Mouse (Mus musculus): ENCODE results near the gene Ppp1r14d. TPM values are rescaled to one million over a fixed set of nuclear protein-coding genes. Genes with fewer than 3 reads are reported as not detected.

Ppp1r14d gene
- polyA plus RNA-seq, 1 experiment from 2014 or later: 1.00 TPM

- H3K4me1 ChIP-seq (ENCODE audit: control insufficient read depth, insufficient read depth, low read length): peaks cover 7% of the 10 kb centered on the region; the same call in 1 of the 2 replicates
- peak overlapping the region; percentile 88 for H3K27ac ChIP-seq (ENCODE audit: low read length)
- 14% methylated on average over 6 of the region's 6 CpGs for WGBS
- ATAC-seq (ENCODE audit: insufficient number of reproducible peaks, insufficient read depth, low FRiP score, low read depth): 0 out of 2 replicates have a peak, but pooled peaks have one; percentile 0
- peak overlapping the region; percentile 51 for H3K4me2 ChIP-seq (replicated peaks; ENCODE audit: low read depth, low read length)
- peaks cover 13% of the 10 kb centered on the region for H3K36me3 ChIP-seq (ENCODE audit: control insufficient read depth, insufficient read depth, low read length)
- peak overlapping the region; percentile 59 for H3K4me3 ChIP-seq (ENCODE audit: low read depth, low read length)
- H3K9me3 ChIP-seq (ENCODE audit: control insufficient read depth, low read depth, low read length): no peaks in the 10 kb centered on the region
- peak overlapping the region; percentile 52 for H3K9ac ChIP-seq (replicated peaks; ENCODE audit: low read depth, low read length)
- H3K27me3 ChIP-seq (ENCODE audit: control insufficient read depth, insufficient read depth, low read length): no peaks in the 10 kb centered on the region
Observed at GRCm38 (mm10) chr2:119207961-119208343, 21.8 kb downstream of the Ppp1r14d start.

DNA sequence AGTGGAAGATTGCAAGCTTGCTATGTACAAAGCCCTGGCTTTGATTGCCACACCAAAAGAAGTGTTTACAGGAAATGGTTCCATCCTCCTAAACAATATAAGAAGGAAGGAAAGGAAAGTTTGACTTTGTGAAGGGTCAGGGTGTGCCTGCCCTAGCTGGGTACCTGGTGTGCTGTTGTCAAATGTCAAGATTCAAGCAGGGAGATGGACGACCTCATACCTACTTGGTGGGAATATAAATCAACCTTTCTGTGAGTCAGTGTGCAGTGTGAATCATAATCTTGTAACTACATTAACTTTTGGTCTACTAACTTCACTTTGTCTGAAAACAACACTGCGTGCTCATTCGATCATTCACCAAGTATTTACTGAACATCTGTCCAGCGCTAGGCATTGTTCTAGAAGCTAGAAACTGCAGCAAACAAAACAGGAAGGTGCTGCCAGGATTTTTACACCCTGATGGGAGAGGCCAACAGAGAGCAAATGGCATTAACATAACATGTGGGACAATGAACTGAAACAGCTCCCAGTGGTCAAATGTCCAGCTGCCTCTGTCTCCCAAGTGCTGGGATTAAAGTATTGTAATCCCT, 25.7 kb downstream of the Ppp1r14d start:
- H3K9me3 ChIP-seq (ENCODE audit: control insufficient read depth, low read depth, low read length): no peaks in the 10 kb centered on the region
- H3K9ac ChIP-seq (replicated peaks; ENCODE audit: low read depth, low read length): no peak overlapping the region
- WGBS: 75% methylated on average over 4 of the region's 4 CpGs
- H3K4me3 ChIP-seq (ENCODE audit: low read depth, low read length): no peak overlapping the region
- no peak overlapping the region for H3K27ac ChIP-seq (ENCODE audit: low read length)
- H3K36me3 ChIP-seq (ENCODE audit: control insufficient read depth, insufficient read depth, low read length): no peaks in the 10 kb centered on the region
- no peak for ATAC-seq (ENCODE audit: insufficient number of reproducible peaks, insufficient read depth, low FRiP score, low read depth)
- H3K4me2 ChIP-seq (replicated peaks; ENCODE audit: low read depth, low read length): no peak overlapping the region
- peaks cover 6% of the 10 kb centered on the region; the same call in 1 of the 2 replicates for H3K4me1 ChIP-seq (ENCODE audit: control insufficient read depth, insufficient read depth, low read length)
- H3K27me3 ChIP-seq (ENCODE audit: control insufficient read depth, insufficient read depth, low read length): no peaks in the 10 kb centered on the region

- no peaks in the 10 kb centered on the region for H3K36me3 ChIP-seq (ENCODE audit: control insufficient read depth, insufficient read depth, low read length)
- no peak overlapping the region for H3K9ac ChIP-seq (replicated peaks; ENCODE audit: low read depth, low read length)
- no peak overlapping the region for H3K4me2 ChIP-seq (replicated peaks; ENCODE audit: low read depth, low read length)
- no peak overlapping the region for H3K27ac ChIP-seq (ENCODE audit: low read length)
- no peaks in the 10 kb centered on the region for H3K27me3 ChIP-seq (ENCODE audit: control insufficient read depth, insufficient read depth, low read length)
- H3K4me3 ChIP-seq (ENCODE audit: low read depth, low read length): no peak overlapping the region
- peaks cover 6% of the 10 kb centered on the region; the same call in 1 of the 2 replicates for H3K4me1 ChIP-seq (ENCODE audit: control insufficient read depth, insufficient read depth, low read length)
- WGBS: 46% methylated on average over 5 of the region's 5 CpGs
- no peak for ATAC-seq (ENCODE audit: insufficient number of reproducible peaks, insufficient read depth, low FRiP score, low read depth)
- H3K9me3 ChIP-seq (ENCODE audit: control insufficient read depth, low read depth, low read length): no peaks in the 10 kb centered on the region
Observed at GRCm38 (mm10) chr2:119202914-119203453, 26.7 kb downstream of the Ppp1r14d start.

DNA sequence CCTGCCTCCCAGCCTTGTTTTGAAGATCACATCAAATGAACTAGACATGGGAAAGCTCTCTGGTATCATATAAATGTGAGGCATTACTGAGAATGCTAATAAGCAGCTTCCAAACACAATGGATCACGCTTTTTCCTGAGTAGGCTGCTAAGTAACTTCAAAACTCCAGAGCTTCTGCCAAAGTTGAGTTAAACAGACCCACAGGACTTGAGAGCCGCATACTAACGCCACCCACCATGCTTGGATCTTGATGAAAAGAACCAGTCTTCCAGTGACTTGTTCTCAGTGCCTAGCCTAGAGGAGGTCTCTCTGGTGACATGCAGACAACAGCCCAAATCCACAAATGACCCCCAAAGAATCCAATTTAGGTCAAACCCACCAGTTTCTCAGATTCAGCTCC, 30.8 kb downstream of the Ppp1r14d start:
- no peak for ATAC-seq (ENCODE audit: insufficient number of reproducible peaks, insufficient read depth, low FRiP score, low read depth)
- Histone ChIP-seq H3K9ac (replicated peaks; ENCODE audit: low read depth, low read length) (no peak overlapping the region), H3K9me3 (ENCODE audit: control insufficient read depth, low read depth, low read length) (no peaks in the 10 kb centered on the region), H3K36me3 (ENCODE audit: control insufficient read depth, insufficient read depth, low read length) (no peaks in the 10 kb centered on the region), H3K27me3 (ENCODE audit: control insufficient read depth, insufficient read depth, low read length) (no peaks in the 10 kb centered on the region), H3K4me2 (replicated peaks; ENCODE audit: low read depth, low read length) (no peak overlapping the region), H3K4me1 (ENCODE audit: control insufficient read depth, insufficient read depth, low read length) (peaks cover 6% of the 10 kb centered on the region; the same call in 1 of the 2 replicates), H3K4me3 (ENCODE audit: low read depth, low read length) (no peak overlapping the region), H3K27ac (ENCODE audit: low read length) (no peak overlapping the region)
- WGBS: 55% methylated on average over 3 of the region's 3 CpGs

GRCm38 (mm10) chr2:119198049-119198448, 31.7 kb downstream of the Ppp1r14d start:
- Histone ChIP-seq H3K9ac (replicated peaks; ENCODE audit: low read depth, low read length) (no peak overlapping the region), H3K27ac (ENCODE audit: low read length) (no peak overlapping the region), H3K4me3 (ENCODE audit: low read depth, low read length) (no peak overlapping the region), H3K9me3 (ENCODE audit: control insufficient read depth, low read depth, low read length) (no peaks in the 10 kb centered on the region), H3K27me3 (ENCODE audit: control insufficient read depth, insufficient read depth, low read length) (no peaks in the 10 kb centered on the region), H3K4me2 (replicated peaks; ENCODE audit: low read depth, low read length) (no peak overlapping the region), H3K36me3 (ENCODE audit: control insufficient read depth, insufficient read depth, low read length) (no peaks in the 10 kb centered on the region), H3K4me1 (ENCODE audit: control insufficient read depth, insufficient read depth, low read length) (peaks cover 5% of the 10 kb centered on the region; the same call in 1 of the 2 replicates)
- WGBS: 22% methylated on average over 1 of the region's 1 CpGs
- no peak for ATAC-seq (ENCODE audit: insufficient number of reproducible peaks, insufficient read depth, low FRiP score, low read depth)

GRCm38 (mm10) chr2:119197493-119197892, 32.2 kb downstream of the Ppp1r14d start:
- no peak overlapping the region for H3K27ac ChIP-seq (ENCODE audit: low read length)

DNA sequence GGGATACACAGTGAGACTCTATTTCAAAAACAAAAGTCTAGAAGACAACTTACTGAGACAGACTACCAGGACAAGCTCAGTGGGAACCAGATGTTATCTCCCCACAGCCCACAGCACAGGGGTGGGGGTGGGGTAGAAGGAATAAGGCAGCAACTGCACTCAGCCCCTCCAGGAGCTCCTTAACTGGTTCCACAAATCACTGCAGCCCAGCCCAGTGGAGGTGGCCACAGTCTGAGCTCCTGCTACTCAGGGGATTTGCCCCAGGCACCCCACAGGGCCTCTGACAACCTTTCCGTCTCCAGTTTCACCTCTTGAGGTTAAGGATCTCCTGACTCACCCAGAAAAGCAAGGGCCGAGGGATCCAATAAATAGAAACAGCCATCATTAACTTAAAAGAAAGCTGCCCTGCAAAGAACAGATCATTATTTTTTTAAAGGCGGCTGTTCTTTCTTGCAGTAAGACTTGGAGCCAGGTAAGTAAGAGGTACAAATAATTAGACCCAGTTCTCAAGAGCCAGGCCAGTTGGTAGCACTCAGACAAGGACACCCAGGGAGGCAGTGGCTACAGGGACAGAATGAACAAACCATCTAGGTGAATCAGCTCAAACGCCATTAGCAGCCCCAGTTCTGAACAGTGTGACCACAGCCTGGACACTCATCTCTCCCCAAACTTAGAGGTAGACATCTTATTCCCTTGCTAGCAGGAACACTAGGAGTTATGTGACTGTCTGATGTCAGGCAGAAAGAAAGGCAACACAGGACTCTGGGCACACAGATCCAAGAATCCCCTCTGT, 33.2 kb downstream of the Ppp1r14d start:
- no peak overlapping the region for H3K27ac ChIP-seq (ENCODE audit: low read length)
- no peak for ATAC-seq (ENCODE audit: insufficient number of reproducible peaks, insufficient read depth, low FRiP score, low read depth)
- no peak overlapping the region for H3K9ac ChIP-seq (replicated peaks; ENCODE audit: low read depth, low read length)
- H3K27me3 ChIP-seq (ENCODE audit: control insufficient read depth, insufficient read depth, low read length): no peaks in the 10 kb centered on the region
- WGBS: 45% methylated on average over 4 of the region's 4 CpGs
- H3K4me3 ChIP-seq (ENCODE audit: low read depth, low read length): no peak overlapping the region
- H3K4me1 ChIP-seq (ENCODE audit: control insufficient read depth, insufficient read depth, low read length): no peaks in the 10 kb centered on the region
- H3K9me3 ChIP-seq (ENCODE audit: control insufficient read depth, low read depth, low read length): no peaks in the 10 kb centered on the region
- H3K4me2 ChIP-seq (replicated peaks; ENCODE audit: low read depth, low read length): no peak overlapping the region
- H3K36me3 ChIP-seq (ENCODE audit: control insufficient read depth, insufficient read depth, low read length): no peaks in the 10 kb centered on the region

More at GRCm38 (mm10) chr2:119197493-119197892, 32.2 kb downstream of the Ppp1r14d start:
- H3K27me3 ChIP-seq (ENCODE audit: control insufficient read depth, insufficient read depth, low read length): no peaks in the 10 kb centered on the region
- ATAC-seq (ENCODE audit: insufficient number of reproducible peaks, insufficient read depth, low FRiP score, low read depth): no peak
- H3K9me3 ChIP-seq (ENCODE audit: control insufficient read depth, low read depth, low read length): no peaks in the 10 kb centered on the region
- no peak overlapping the region for H3K9ac ChIP-seq (replicated peaks; ENCODE audit: low read depth, low read length)
- WGBS: 75% methylated on average over 1 of the region's 1 CpGs
- no peak overlapping the region for H3K4me2 ChIP-seq (replicated peaks; ENCODE audit: low read depth, low read length)
- no peaks in the 10 kb centered on the region for H3K4me1 ChIP-seq (ENCODE audit: control insufficient read depth, insufficient read depth, low read length)
- H3K4me3 ChIP-seq (ENCODE audit: low read depth, low read length): no peak overlapping the region
- no peaks in the 10 kb centered on the region for H3K36me3 ChIP-seq (ENCODE audit: control insufficient read depth, insufficient read depth, low read length)

- no peak overlapping the region for H3K27ac ChIP-seq (ENCODE audit: low read length)
- no peak overlapping the region for H3K9ac ChIP-seq (replicated peaks; ENCODE audit: low read depth, low read length)
- H3K4me3 ChIP-seq (ENCODE audit: low read depth, low read length): no peak overlapping the region
- H3K27me3 ChIP-seq (ENCODE audit: control insufficient read depth, insufficient read depth, low read length): no peaks in the 10 kb centered on the region
- H3K4me1 ChIP-seq (ENCODE audit: control insufficient read depth, insufficient read depth, low read length): 0 out of 2 replicates have a peak, but pooled peaks cover 2% of the 10 kb centered on the region
- ATAC-seq (ENCODE audit: insufficient number of reproducible peaks, insufficient read depth, low FRiP score, low read depth): no peak
- WGBS: 82% methylated on average over 5 of the region's 5 CpGs
- H3K9me3 ChIP-seq (ENCODE audit: control insufficient read depth, low read depth, low read length): no peaks in the 10 kb centered on the region
- no peaks in the 10 kb centered on the region for H3K36me3 ChIP-seq (ENCODE audit: control insufficient read depth, insufficient read depth, low read length)
- no peak overlapping the region for H3K4me2 ChIP-seq (replicated peaks; ENCODE audit: low read depth, low read length)
Observed at GRCm38 (mm10) chr2:119194140-119194539, 35.6 kb downstream of the Ppp1r14d start.
